8 mouse cellular contexts compared by ENCODE assay signal in the genomic region with DNA sequence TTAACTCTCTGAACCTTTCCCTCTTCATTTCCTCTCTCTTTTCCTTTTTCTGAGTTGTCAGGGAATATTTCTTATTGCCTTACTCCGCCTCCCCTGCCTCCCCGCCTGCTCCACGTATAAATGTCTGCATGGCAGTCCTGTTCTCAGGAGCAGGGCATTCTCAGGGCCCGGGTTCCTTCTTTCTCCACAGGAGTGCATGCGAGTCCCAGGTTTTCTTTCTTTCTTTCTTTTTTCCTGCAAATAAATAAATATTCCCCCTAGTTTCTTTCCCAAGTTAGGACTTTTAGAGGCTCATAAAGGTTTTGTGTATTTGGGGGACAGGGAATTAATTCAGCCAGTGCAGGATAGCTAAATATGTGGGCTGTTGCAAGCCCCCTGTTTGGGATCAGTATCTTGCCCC. TPM values are rescaled to one million over a fixed set of nuclear protein-coding genes. Genes with fewer than 3 reads are reported as not detected.
DNase-seq lines count a peak whose midpoint lies in the region; ATAC-seq and TF ChIP-seq lines count a peak whose summit lies in the region.
"Had no signal": no experiment of that assay in that cellular context is flagged by ENCODE, and none has a peak within 500 bp of the region (broad histone marks: within the 10 kb centered on the region; RNA-seq: fewer than 3 reads in every experiment).

No protein-coding gene starts in this region.

- no peak for TF ChIP-seq POLR2A in brain, embryonic 14.5 days (IDR thresholded peaks at IDR 0.05; ENCODE audit: borderline replicate concordance, extremely low read depth, insufficient read depth, insufficient read length, poor library complexity, severe bottlenecking)

- H3K36me3 ChIP-seq in hindbrain, embryonic 13.5 days, result no peaks in the 10 kb centered on the region
- H3K36me3 ChIP-seq in limb, embryonic 15.5 days, result no peaks in the 10 kb centered on the region

- no peaks in the 10 kb centered on the region for H3K9me3 ChIP-seq in hindbrain, embryonic 13.5 days
- no peaks in the 10 kb centered on the region for H3K9me3 ChIP-seq in limb, embryonic 15.5 days

- peak overlapping the region; percentile 74 for H3K9ac ChIP-seq in hindbrain, embryonic 13.5 days
- no peak overlapping the region for H3K9ac ChIP-seq in limb, embryonic 15.5 days

- H3K27me3 ChIP-seq in hindbrain, embryonic 13.5 days, result peaks cover 55% of the 10 kb centered on the region
- peaks cover 24% of the 10 kb centered on the region; the same call in 1 of the 2 replicates for H3K27me3 ChIP-seq in limb, embryonic 15.5 days

- peaks cover 62% of the 10 kb centered on the region for H3K4me1 ChIP-seq in hindbrain, embryonic 13.5 days (replicated peaks)
- peaks cover 51% of the 10 kb centered on the region for H3K4me1 ChIP-seq in limb, embryonic 15.5 days

- 8% methylated on average over 5 of the region's 5 CpGs for WGBS in hindbrain, embryonic 13.5 days
- WGBS in limb, embryonic 15.5 days, result 37% methylated on average over 5 of the region's 5 CpGs

- H3K4me3 ChIP-seq in hindbrain, embryonic 13.5 days, result peak overlapping the region; percentile 86
- H3K4me3 ChIP-seq in limb, embryonic 15.5 days, result peak overlapping the region; percentile 83

- no peak for ATAC-seq in hindbrain, embryonic 13.5 days (ENCODE audit: low FRiP score)
- ATAC-seq in limb, embryonic 15.5 days (ENCODE audit: insufficient number of reproducible peaks, low FRiP score, low TSS enrichment, low read depth), result no peak

- DNase-seq in adrenal gland, postnatal 14 days, result peak; percentile 43
- peak; percentile 48 for DNase-seq in brain, embryonic 14.5 days (ENCODE audit: low read depth)
- DNase-seq in spleen, adult 12 weeks (ENCODE audit: low spot score), result no peak
- no peak for DNase-seq in gastrocnemius, adult 8-10 months (ENCODE audit: low spot score in 2 of 2)
- DNase-seq in ovary, adult 18-20 months (ENCODE audit: low spot score), result no peak
- DNase-seq: right cerebral cortex, adult 18-20 months had no signal

- H3K4me2 ChIP-seq in hindbrain, embryonic 13.5 days, result peak overlapping the region; percentile 78
- peak overlapping the region; percentile 77 for H3K4me2 ChIP-seq in limb, embryonic 15.5 days

- no peak overlapping the region for H3K27ac ChIP-seq in hindbrain, embryonic 13.5 days
- no peak overlapping the region for H3K27ac ChIP-seq in limb, embryonic 15.5 days

- no peak for TF ChIP-seq CTCF in brain, embryonic 14.5 days (IDR thresholded peaks at IDR 0.05; ENCODE audit: borderline replicate concordance, extremely low read depth, insufficient read depth, insufficient read length)

RNA-seq across cellular contexts. Expression of a gene that starts 2.5 kb away (rescaled TPM):
- total RNA-seq in adrenal gland, postnatal 14 days (2021), result 22.3 and 24.3 TPM in 2 replicates
- 19.1 and 26.3 TPM in 2 replicates for polyA plus RNA-seq in brain, embryonic 14.5 days (2012; rRNA removed)
- polyA plus RNA-seq in hindbrain, embryonic 13.5 days (2015; fragmentation: Nextera tagmentation; extraction: Ambion mirVana), result 16.1 and 16.8 TPM in 2 replicates
- polyA plus RNA-seq in limb, embryonic 15.5 days (2015; fragmentation: Nextera tagmentation; extraction: Ambion mirVana), result 16.1 and 21.6 TPM in 2 replicates
- 10 to 100 TPM in 2 of 4 experiments, 1 to 10 TPM in 2; 5.8 to 17.2 (median 10.4) TPM for total RNA-seq in gastrocnemius, adult 8-10 months (2022)

RNA-seq across cellular contexts. Expression of a gene that starts 27.7 kb away (rescaled TPM):
- total RNA-seq in adrenal gland, postnatal 14 days (2021), result 3.8 and 4.2 TPM in 2 replicates
- not detected in 2 replicates for polyA plus RNA-seq in brain, embryonic 14.5 days (2012; rRNA removed)
- polyA plus RNA-seq in hindbrain, embryonic 13.5 days (2015; fragmentation: Nextera tagmentation; extraction: Ambion mirVana), result 0.16 TPM in 1 of 2 replicates, not detected in the other
- 0.17 and 0.26 TPM in 2 replicates for polyA plus RNA-seq in limb, embryonic 15.5 days (2015; fragmentation: Nextera tagmentation; extraction: Ambion mirVana)
- total RNA-seq in gastrocnemius, adult 8-10 months (2022), result 1 to 10 TPM; 2.2 to 3.2 (median 2.6) TPM

Comparison
In these comparisons a context has a peak if more than half of its experiments do, and no peak if none do; other contexts are left out.
1. DNase-seq: peak in adrenal gland, postnatal 14 days (single experiment) and brain, embryonic 14.5 days (single experiment); none in spleen, adult 12 weeks (single experiment), gastrocnemius, adult 8-10 months (0 of 2) and ovary, adult 18-20 months (single experiment).